Mouse (Mus musculus): Measurements from ENCODE around the gene Cebpz. TPM values are rescaled to one million over a fixed set of nuclear protein-coding genes. Genes with fewer than 3 reads are reported as not detected.

Gene Cebpz
- polyA plus RNA-seq, 1 experiment from 2014 or later, result 46.8 TPM

DNA sequence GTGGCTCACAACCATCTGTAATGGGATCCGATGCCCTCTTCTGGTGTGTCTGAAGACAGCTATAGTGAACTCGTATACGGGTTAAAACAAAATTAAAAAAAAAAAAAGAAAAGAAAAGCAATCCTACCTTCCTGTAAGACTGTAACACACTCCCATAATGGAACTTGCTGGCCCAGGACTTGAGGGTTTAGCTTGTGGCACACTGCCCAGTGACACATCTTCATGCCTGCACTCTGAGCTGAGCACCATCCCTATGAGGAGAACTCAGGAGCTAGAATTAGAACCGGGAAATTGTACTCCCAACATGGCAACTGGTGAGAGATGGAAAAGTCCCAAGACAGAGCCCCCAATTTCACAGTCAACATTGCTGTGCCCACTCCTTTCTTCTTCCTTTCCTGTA is 53.6 kb downstream of the Cebpz start:
- Histone ChIP-seq H3K36me3 (ENCODE audit: insufficient read depth, low read length) (peaks cover under 1% of the 10 kb centered on the region; the same call in 1 of the 2 replicates), H3K4me3 (ENCODE audit: low read length) (no peak overlapping the region), H3K9me3 (ENCODE audit: low read length) (peaks cover 3% of the 10 kb centered on the region; the same call in 1 of the 2 replicates), H3K27me3 (ENCODE audit: insufficient read depth, low read length) (no peaks in the 10 kb centered on the region), H3K4me1 (ENCODE audit: insufficient read depth, low read length) (peaks cover 10% of the 10 kb centered on the region; the same call in 1 of the 2 replicates), H3K4me2 (replicated peaks; ENCODE audit: low read depth, low read length) (no peak overlapping the region), H3K9ac (replicated peaks; ENCODE audit: low read length) (no peak overlapping the region), H3K27ac (ENCODE audit: low read length) (no peak overlapping the region; the same call in 1 of the 2 replicates)
- WGBS, result 87% methylated on average over 4 of the region's 4 CpGs
- ATAC-seq (ENCODE audit: low FRiP score, low TSS enrichment), result no peak

DNA sequence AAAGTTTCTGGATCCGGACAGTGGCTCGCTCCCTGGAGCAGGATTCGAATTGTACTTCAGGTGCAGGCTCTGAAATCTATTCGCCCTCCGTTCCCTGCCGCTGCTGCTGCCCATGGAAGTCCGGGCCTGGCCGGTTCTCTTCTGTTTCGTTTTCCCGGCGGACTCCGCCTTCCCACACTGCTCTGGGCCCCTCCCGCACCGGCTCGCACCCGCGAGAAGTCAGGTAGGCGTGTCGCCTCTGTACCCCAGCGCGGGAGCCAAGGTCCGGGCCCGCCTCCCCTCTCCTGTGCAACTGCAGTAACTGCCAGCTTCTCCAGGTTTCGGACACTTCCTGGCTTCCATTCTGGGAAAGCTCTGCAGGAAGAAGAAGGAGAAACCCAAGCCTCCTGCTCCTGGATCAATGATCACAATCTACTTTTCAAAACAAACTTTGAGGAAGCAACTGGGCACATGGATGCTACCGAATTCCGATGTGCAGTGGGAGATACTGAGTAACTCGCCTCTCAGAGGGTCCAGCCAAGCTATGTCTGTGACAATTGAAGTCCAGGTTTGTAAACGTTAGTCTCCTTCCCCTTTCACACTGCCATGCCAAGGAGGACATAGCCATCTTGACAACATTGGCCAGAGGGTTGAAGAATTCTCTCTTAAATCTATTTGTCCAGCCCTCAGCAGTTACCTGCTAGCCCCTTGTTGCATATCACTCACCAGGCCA is 54.3 kb downstream of the Cebpz start, which contains the start of gene Eif2ak2:
TSS of gene Eif2ak2 (minus strand) at position 173 of the 712 bp plus-strand sequence.
- H3K4me2 ChIP-seq (replicated peaks; ENCODE audit: low read depth, low read length), result peak within 1 kb of the TSS; percentile 54
- no peaks in the 10 kb centered on the region for H3K27me3 ChIP-seq (ENCODE audit: insufficient read depth, low read length)
- peak within 1 kb of the TSS; percentile 66 for H3K4me3 ChIP-seq (ENCODE audit: low read length)
- H3K27ac ChIP-seq (ENCODE audit: low read length), result peak within 1 kb of the TSS; percentile 81
- H3K9ac ChIP-seq (replicated peaks; ENCODE audit: low read length), result peak within 1 kb of the TSS; percentile 75
- under 1% methylated on average over 27 of the region's 28 CpGs for WGBS
- peaks cover 8% of the 10 kb centered on the region for H3K36me3 ChIP-seq (ENCODE audit: insufficient read depth, low read length)
- ATAC-seq (ENCODE audit: low FRiP score, low TSS enrichment), result peak; percentile 99
- peaks cover 3% of the 10 kb centered on the region; the same call in 1 of the 2 replicates for H3K9me3 ChIP-seq (ENCODE audit: low read length)
- H3K4me1 ChIP-seq (ENCODE audit: insufficient read depth, low read length), result peaks cover 10% of the 10 kb centered on the region; the same call in 1 of the 2 replicates

DNA sequence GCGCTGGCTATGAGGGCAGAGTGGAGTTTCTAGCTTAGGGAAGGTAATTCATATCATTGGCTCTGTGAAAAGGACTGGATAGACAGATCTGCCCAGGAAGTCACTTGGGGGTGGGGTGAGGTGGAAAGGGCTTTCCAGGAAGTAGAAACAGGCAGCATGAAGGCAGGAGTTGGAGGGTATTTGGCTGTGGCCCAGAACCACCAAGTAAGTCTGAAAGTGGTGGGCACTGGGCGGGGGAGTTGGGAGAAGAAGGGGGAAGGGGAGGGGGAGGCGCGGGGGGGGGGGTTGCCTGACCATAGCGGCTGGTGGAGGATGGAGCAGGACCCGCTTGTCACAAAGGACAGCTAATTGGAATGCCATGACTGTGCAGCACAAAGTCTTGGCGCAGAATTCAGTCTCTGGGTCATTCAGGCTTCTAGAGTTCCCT is 55.0 kb downstream of the Cebpz start:
- ATAC-seq (ENCODE audit: low FRiP score, low TSS enrichment), result peak; percentile 67
- Histone ChIP-seq H3K36me3 (ENCODE audit: insufficient read depth, low read length) (peaks cover 8% of the 10 kb centered on the region), H3K4me3 (ENCODE audit: low read length) (peak overlapping the region; percentile 66), H3K9me3 (ENCODE audit: low read length) (peaks cover 3% of the 10 kb centered on the region; the same call in 1 of the 2 replicates), H3K27ac (ENCODE audit: low read length) (peak overlapping the region; percentile 81), H3K4me1 (ENCODE audit: insufficient read depth, low read length) (peaks cover 10% of the 10 kb centered on the region; the same call in 1 of the 2 replicates), H3K27me3 (ENCODE audit: insufficient read depth, low read length) (no peaks in the 10 kb centered on the region), H3K4me2 (replicated peaks; ENCODE audit: low read depth, low read length) (peak overlapping the region; percentile 54), H3K9ac (replicated peaks; ENCODE audit: low read length) (peak overlapping the region; percentile 75)
- WGBS, result 19% methylated on average over 3 of the region's 7 CpGs

DNA sequence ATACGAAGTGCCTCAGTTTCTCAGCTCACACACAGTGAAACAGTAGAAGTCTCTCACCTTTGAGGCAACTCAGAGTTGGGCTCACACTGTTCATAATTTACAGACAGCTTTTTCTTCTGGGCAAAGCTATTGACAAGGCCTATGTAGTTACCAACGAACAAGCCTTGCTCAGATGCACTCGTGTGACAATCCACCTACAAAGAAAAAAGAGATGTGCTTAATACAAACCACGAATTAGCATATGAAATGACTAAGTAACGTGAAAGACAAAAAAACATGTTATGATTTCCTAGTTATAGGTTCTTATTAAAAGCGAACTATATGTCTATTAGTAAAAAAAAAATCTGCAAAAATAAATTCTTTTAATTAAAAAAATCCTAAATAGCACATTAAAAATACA is 63.0 kb downstream of the Cebpz start:
- no peak overlapping the region for H3K9ac ChIP-seq (replicated peaks; ENCODE audit: low read length)
- WGBS, result 94% methylated on average over 6 of the region's 6 CpGs
- H3K27ac ChIP-seq (ENCODE audit: low read length), result no peak overlapping the region

More for the DNA sequence above, 63.0 kb downstream of the Cebpz start:
- Histone ChIP-seq H3K36me3 (ENCODE audit: insufficient read depth, low read length) (peaks cover 27% of the 10 kb centered on the region), H3K4me3 (ENCODE audit: low read length) (no peak overlapping the region), H3K4me1 (ENCODE audit: insufficient read depth, low read length) (no peaks in the 10 kb centered on the region), H3K4me2 (replicated peaks; ENCODE audit: low read depth, low read length) (no peak overlapping the region), H3K27me3 (ENCODE audit: insufficient read depth, low read length) (no peaks in the 10 kb centered on the region), H3K9me3 (ENCODE audit: low read length) (no peaks in the 10 kb centered on the region)
- ATAC-seq (ENCODE audit: low FRiP score, low TSS enrichment), result no peak

Other genes with a start within 250 kb of the Cebpz start
- 5.2 and 6.1 TPM in 2 replicates for gene Strn, start 199.9 kb downstream of the Cebpz start, polyA plus RNA-seq (2015; fragmentation: Nextera tagmentation; extraction: Ambion mirVana)
- gene Heatr5b, start 101.7 kb downstream of the Cebpz start, polyA plus RNA-seq (2015; fragmentation: Nextera tagmentation; extraction: Ambion mirVana), result 13.0 and 14.7 TPM in 2 replicates
- 40.5 and 41.1 TPM in 2 replicates for gene Gpatch11, start 101.5 kb downstream of the Cebpz start, polyA plus RNA-seq (2015; fragmentation: Nextera tagmentation; extraction: Ambion mirVana)
- 8.8 and 9.6 TPM in 2 replicates for gene Eif2ak2, start 54.5 kb downstream of the Cebpz start, polyA plus RNA-seq (2015; fragmentation: Nextera tagmentation; extraction: Ambion mirVana)
- 0.23 TPM in 1 of 2 replicates, not detected in the other for gene Sult6b1, start 30.1 kb downstream of the Cebpz start, polyA plus RNA-seq (2015; fragmentation: Nextera tagmentation; extraction: Ambion mirVana)
- 96.5 and 98.1 TPM in 2 replicates for gene Cebpzos, start 20.6 kb downstream of the Cebpz start, polyA plus RNA-seq (2015; fragmentation: Nextera tagmentation; extraction: Ambion mirVana)
- gene Ndufaf7, start 70 bp upstream of the Cebpz start, polyA plus RNA-seq (2015; fragmentation: Nextera tagmentation; extraction: Ambion mirVana), result 64.4 and 66.3 TPM in 2 replicates
- 41.4 and 43.4 TPM in 2 replicates for gene Prkd3, start 83.8 kb upstream of the Cebpz start, polyA plus RNA-seq (2015; fragmentation: Nextera tagmentation; extraction: Ambion mirVana)
- 4.2 and 5.4 TPM in 2 replicates for gene Qpct, start 114.8 kb upstream of the Cebpz start, polyA plus RNA-seq (2015; fragmentation: Nextera tagmentation; extraction: Ambion mirVana)